Mouse (Mus musculus) hindbrain, postnatal 0 days (tissue): ENCODE measurements at regions not wholly inside any gene's neighbourhood (a gene's known extent, or its start where the extent isn't known, plus 50 kb on each side); places are given as distances from the start of the nearest gene placed in this dataset.
"Not testable (repeated sequence)": the region's sequence is repeated elsewhere in the genome, so short reads cannot be mapped to it uniquely, and the experiment has no call there.

Experiments used
- ATAC-seq: fragments of 200-750 bp; cut with Nextera tagmentation; 2 replicates; pipeline ENCODE4 v1.8.0; 2017; ENCODE audit warnings: mild to moderate bottlenecking, moderate TSS enrichment, moderate library complexity
- DNase-seq: peaks from one replicate; pipeline ENCODE4 v3.0.0-alpha.2; 2015; ENCODE audit warnings: low spot score
- H3K27ac ChIP-seq: fragments of 300-500 bp; sonication (generic); 2 replicates; pipeline ENCODE4 v1.5.1; 2014; ENCODE audit warnings: mild to moderate bottlenecking
- H3K27me3 ChIP-seq: fragments of 300-500 bp; sonication (generic); 2 replicates; pipeline ENCODE4 v1.6.1; 2014; ENCODE audit warnings: low read length, mixed read lengths; ENCODE audit not compliant: insufficient read depth
- H3K36me3 ChIP-seq: fragments of 300-500 bp; sonication (generic); 2 replicates; pipeline ENCODE4 v1.6.1; 2014; ENCODE audit warnings: low read length, mixed read lengths; ENCODE audit not compliant: insufficient read depth
- H3K4me1 ChIP-seq: fragments of 300-500 bp; sonication (generic); 2 replicates; pipeline ENCODE4 v1.6.1; 2014; ENCODE audit warnings: antibody characterized with exemption, low read length, mixed read lengths; ENCODE audit not compliant: insufficient read depth
- H3K4me2 ChIP-seq: fragments of 300-500 bp; sonication (generic); 2 replicates; pipeline ENCODE4 v1.6.1; 2014; ENCODE audit warnings: low read depth, mild to moderate bottlenecking, low read length, moderate library complexity, mixed read lengths
- H3K4me3 ChIP-seq: fragments of 300-500 bp; sonication (generic); 2 replicates; pipeline ENCODE4 v1.5.1; 2014; ENCODE audit warnings: low read length
- H3K9ac ChIP-seq: fragments of 300-500 bp; sonication (generic); replicated peaks from 2 replicates; pipeline ENCODE4 v1.6.1; 2014; ENCODE audit warnings: mild to moderate bottlenecking, low read length, moderate library complexity, mixed read lengths
- H3K9me3 ChIP-seq: fragments of 300-500 bp; sonication (generic); 2 replicates; pipeline ENCODE4 v1.6.1; 2016; ENCODE audit warnings: low read length, mixed read lengths
- CTCF ChIP-seq: IDR thresholded peaks from 2 replicates; pipeline ENCODE4 v1.5.1; 2016; ENCODE audit warnings: antibody characterized with exemption, control low read depth, low read depth
- WGBS: fragments of 180-500 bp; shearing (Covaris S2); extraction: QIAGEN DNeasy Blood & Tissue Kit; methylation state at CpG from one replicate; pipeline ENCODE4 v1.1.7; 2014; 5-methylcytosine and 5-hydroxymethylcytosine counted together

DNA sequence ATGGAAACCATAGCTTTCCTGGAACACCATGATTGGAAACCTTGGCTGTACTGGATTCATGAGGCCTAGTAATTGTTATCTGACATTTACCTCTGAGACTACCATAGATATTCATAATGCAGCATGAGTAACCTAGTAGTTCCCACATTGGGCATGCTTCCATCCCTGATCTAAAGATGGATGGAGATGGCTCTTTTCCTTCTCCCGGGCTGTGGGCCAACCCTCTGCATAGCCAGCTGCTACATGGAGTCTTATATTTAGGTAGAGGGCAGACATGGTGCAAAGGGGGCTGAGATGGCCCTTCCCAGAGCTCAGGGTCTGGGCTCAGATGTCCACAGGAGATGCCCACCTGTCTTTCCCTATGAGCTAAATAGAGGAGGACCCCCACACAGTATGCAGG lies 237.2 kb downstream of the Glrx3 start:
- ATAC-seq (no peak), DNase-seq (peak; percentile 43)
- Histone ChIP-seq H3K9ac (no peak overlapping the region), H3K27ac (no peak overlapping the region), H3K9me3 (no peaks in the 10 kb centered on the region), H3K36me3 (no peaks in the 10 kb centered on the region), H3K4me1 (no peaks in the 10 kb centered on the region; the same call in 1 of the 2 replicates), H3K4me2 (no peak overlapping the region), H3K4me3 (no peak overlapping the region), H3K27me3 (no peaks in the 10 kb centered on the region)
- no peak for TF ChIP-seq CTCF
- WGBS = 83% methylated on average over 1 of the region's 1 CpGs

DNA sequence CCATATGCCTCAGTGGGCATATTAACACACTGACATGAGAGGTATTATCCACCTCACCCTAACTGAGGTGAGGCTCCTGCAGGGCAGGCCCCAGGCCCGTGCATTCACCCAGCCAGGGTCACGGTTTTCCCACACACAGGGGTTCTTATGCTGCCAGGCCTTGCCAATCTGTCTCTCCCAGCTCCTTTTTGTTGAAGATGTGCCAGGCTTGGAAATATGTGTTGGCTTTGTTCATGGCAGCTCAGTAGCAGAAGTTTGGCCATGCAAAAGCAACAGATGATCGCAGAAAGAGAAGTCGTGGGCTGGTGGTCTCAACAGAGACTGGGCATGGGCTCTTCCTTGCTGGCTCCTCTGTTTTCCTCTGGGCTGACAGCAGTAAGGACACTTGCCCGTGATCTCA lies 238.0 kb downstream of the Glrx3 start:
- 64% methylated on average over 5 of the region's 5 CpGs for WGBS
- Histone ChIP-seq H3K27me3 (no peaks in the 10 kb centered on the region), H3K27ac (no peak overlapping the region), H3K4me3 (no peak overlapping the region), H3K9ac (no peak overlapping the region), H3K36me3 (no peaks in the 10 kb centered on the region), H3K9me3 (no peaks in the 10 kb centered on the region), H3K4me1 (no peaks in the 10 kb centered on the region; the same call in 1 of the 2 replicates), H3K4me2 (no peak overlapping the region)
- no peak for TF ChIP-seq CTCF
- DNase-seq = peak; percentile 41
- no peak for ATAC-seq

DNA sequence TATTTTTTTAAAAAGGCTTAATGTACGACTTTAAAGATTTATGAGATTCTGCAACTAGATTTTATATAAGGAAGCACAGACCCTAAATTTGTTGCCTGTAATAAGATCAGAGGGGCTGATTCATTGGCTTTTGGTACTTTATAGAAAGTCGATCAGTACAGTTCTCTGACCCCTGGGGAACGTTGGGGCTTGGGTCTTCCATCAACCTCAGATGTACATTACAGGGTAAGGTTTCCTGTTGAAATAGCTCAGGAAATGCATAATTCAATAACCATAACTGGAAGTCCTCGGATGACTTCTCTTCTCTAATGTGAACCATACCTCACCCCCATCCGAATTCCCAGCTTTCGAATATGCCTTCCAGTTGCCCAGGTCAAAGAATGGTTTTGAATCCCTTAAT lies 247.4 kb downstream of the Glrx3 start:
- Histone ChIP-seq H3K4me3 (no peak overlapping the region), H3K27ac (no peak overlapping the region), H3K9ac (no peak overlapping the region), H3K27me3 (no peaks in the 10 kb centered on the region), H3K4me2 (no peak overlapping the region), H3K4me1 (no peaks in the 10 kb centered on the region), H3K36me3 (no peaks in the 10 kb centered on the region), H3K9me3 (no peaks in the 10 kb centered on the region)
- WGBS = 81% methylated on average over 6 of the region's 6 CpGs
- DNase-seq (no peak), ATAC-seq (no peak)
- TF ChIP-seq CTCF = no peak

GRCm38 (mm10) chr7:137685320-137685719 lies 247.9 kb downstream of the Glrx3 start:
- no peaks in the 10 kb centered on the region for H3K9me3 ChIP-seq
- 69% methylated on average over 6 of the region's 6 CpGs for WGBS
- H3K4me2 ChIP-seq = no peak overlapping the region
- H3K4me3 ChIP-seq = no peak overlapping the region
- no peak overlapping the region for H3K9ac ChIP-seq
- no peak for DNase-seq
- H3K36me3 ChIP-seq = no peaks in the 10 kb centered on the region
- no peak overlapping the region for H3K27ac ChIP-seq
- no peaks in the 10 kb centered on the region for H3K27me3 ChIP-seq
- no peaks in the 10 kb centered on the region for H3K4me1 ChIP-seq
- no peak for TF ChIP-seq CTCF
- no peak for ATAC-seq

GRCm38 (mm10) chr7:137696831-137697230 lies 259.4 kb downstream of the Glrx3 start:
- TF ChIP-seq CTCF = peak; percentile 11; the same call in 1 of the 2 replicates
- H3K4me3 ChIP-seq = no peak overlapping the region
- WGBS = 59% methylated on average over 5 of the region's 5 CpGs
- H3K4me2 ChIP-seq = no peak overlapping the region
- ATAC-seq = peak; percentile 47; the same call in 1 of the 2 replicates
- H3K9ac ChIP-seq = no peak overlapping the region
- H3K27ac ChIP-seq = no peak overlapping the region
- 0 out of 2 replicates have a peak, but pooled peaks cover 2% of the 10 kb centered on the region for H3K9me3 ChIP-seq
- H3K36me3 ChIP-seq = no peaks in the 10 kb centered on the region
- no peaks in the 10 kb centered on the region for H3K27me3 ChIP-seq
- no peaks in the 10 kb centered on the region for H3K4me1 ChIP-seq
- peak; percentile 51 for DNase-seq

DNA sequence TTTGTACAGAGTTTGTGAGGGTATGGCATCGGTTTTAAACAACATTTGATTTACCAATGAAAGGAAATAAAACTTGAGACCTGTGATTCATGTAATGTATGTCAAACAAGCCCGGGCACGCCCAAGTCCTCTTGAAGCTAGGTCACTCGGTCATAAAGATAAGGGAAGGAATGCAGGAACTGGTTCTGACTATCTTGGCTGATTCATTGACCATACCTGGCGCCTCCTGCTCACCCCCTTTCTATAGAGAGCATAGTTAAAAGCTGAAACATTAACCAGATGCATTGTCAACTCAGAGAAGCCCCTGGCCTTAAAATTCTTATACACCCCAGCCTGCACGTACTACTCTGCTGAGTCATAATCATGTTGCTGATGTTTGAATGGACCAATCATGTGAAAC lies 261.1 kb downstream of the Glrx3 start:
- H3K27me3 ChIP-seq, H3K9me3 ChIP-seq, H3K4me2 ChIP-seq, ATAC-seq, H3K9ac ChIP-seq, H3K36me3 ChIP-seq, H3K4me3 ChIP-seq, DNase-seq, H3K27ac ChIP-seq, H3K4me1 ChIP-seq: not testable (repeated sequence)
- 91% methylated on average over 6 of the region's 6 CpGs for WGBS

- Histone ChIP-seq H3K9ac (no peak overlapping the region), H3K36me3 (no peaks in the 10 kb centered on the region), H3K27me3 (no peaks in the 10 kb centered on the region), H3K27ac (no peak overlapping the region), H3K4me1 (peaks cover 8% of the 10 kb centered on the region; the same call in 1 of the 2 replicates), H3K4me3 (no peak overlapping the region), H3K4me2 (no peak overlapping the region), H3K9me3 (no peaks in the 10 kb centered on the region)
- DNase-seq = no peak
- no peak for TF ChIP-seq CTCF
- WGBS = 71% methylated on average over 9 of the region's 9 CpGs
- no peak for ATAC-seq
Observed at GRCm38 (mm10) chr7:137712862-137713261, 275.4 kb downstream of the Glrx3 start.
